In genomic region chr15:60187002-60187715, GRCm38 (mm10) we compare ENCODE assay signal across 16 mouse cellular contexts.
A peak's percentile ranks its signal among the peaks of the same experiment; 100 is the strongest.
DNase-seq lines count a peak whose midpoint lies in the region; TF ChIP-seq lines count a peak whose summit lies in the region.
"Had no signal": no experiment of that assay in that cellular context is flagged by ENCODE, and none has a peak within 500 bp of the region (broad histone marks: within the 10 kb centered on the region; RNA-seq: fewer than 3 reads in every experiment).

No protein-coding gene starts in this region.

- 67% methylated on average over 5 of the region's 5 CpGs for WGBS in thymus, adult 2 months
- WGBS in hindbrain, embryonic 10.5 days = 66% methylated on average over 5 of the region's 5 CpGs

- peak; percentile 6 for DNase-seq in thymus, postnatal 14 days
- no peak for DNase-seq in thymus, adult 2 months
- peak; percentile 57 to 69 for DNase-seq in CD8-positive naive resting alpha-beta T cell, adult 2 months (ENCODE audit: low read depth in 2 of 2, low spot score in 2 of 2)
- DNase-seq in fibroblast of lung, adult 2 months (ENCODE audit: low read depth) = peak; percentile 6
- peak; percentile 85 for DNase-seq in naive thymus-derived CD4-positive, alpha-beta T cell, adult 2 months (ENCODE audit: low read depth)
- no peak for DNase-seq in hindbrain, embryonic 10.5 days (ENCODE audit: low spot score)
- DNase-seq in heart, adult 11 months = no peak
- DNase-seq in layer of hippocampus, adult 9-11 months = no peak
- DNase-seq: adrenal gland, postnatal 10 days; cerebellum, adult 11 months; cerebellum, postnatal 36 days; retina, postnatal 1 day had no signal

- H3K4me3 ChIP-seq in thymus, adult 2 months (ENCODE audit: control insufficient read depth, insufficient read depth, low read length) = no peak overlapping the region
- no peak overlapping the region for H3K4me3 ChIP-seq in hindbrain, embryonic 10.5 days
- H3K4me3 ChIP-seq: heart, embryonic 15.5 days; intestine, embryonic 15.5 days; kidney, embryonic 15.5 days; midbrain, embryonic 13.5 days had no signal

- TF ChIP-seq POLR2A in thymus, adult 2 months (IDR thresholded peaks at IDR 0.05; ENCODE audit: control insufficient read depth, extremely low read depth, insufficient read depth, low read length, poor library complexity) = no peak

- no peaks in the 10 kb centered on the region for H3K36me3 ChIP-seq in thymus, adult 2 months (ENCODE audit: control insufficient read depth, insufficient read depth, low read length)
- H3K36me3 ChIP-seq in hindbrain, embryonic 10.5 days = no peaks in the 10 kb centered on the region
- H3K36me3 ChIP-seq: heart, embryonic 15.5 days; intestine, embryonic 15.5 days; kidney, embryonic 15.5 days; midbrain, embryonic 13.5 days had no signal

- no peaks in the 10 kb centered on the region for H3K4me1 ChIP-seq in thymus, adult 2 months (replicated peaks; ENCODE audit: control insufficient read depth, insufficient read depth, low read length)
- no peaks in the 10 kb centered on the region for H3K4me1 ChIP-seq in hindbrain, embryonic 10.5 days (replicated peaks)
- H3K4me1 ChIP-seq: heart, embryonic 15.5 days; intestine, embryonic 15.5 days; kidney, embryonic 15.5 days; midbrain, embryonic 13.5 days had no signal

- no peaks in the 10 kb centered on the region for H3K9me3 ChIP-seq in hindbrain, embryonic 10.5 days
- H3K9me3 ChIP-seq: heart, embryonic 15.5 days; intestine, embryonic 15.5 days; kidney, embryonic 15.5 days; midbrain, embryonic 13.5 days had no signal

- H3K27ac ChIP-seq in thymus, adult 2 months (ENCODE audit: control insufficient read depth, insufficient read depth, low read length) = no peak overlapping the region
- no peak overlapping the region for H3K27ac ChIP-seq in hindbrain, embryonic 10.5 days
- H3K27ac ChIP-seq: heart, embryonic 15.5 days; intestine, embryonic 15.5 days; kidney, embryonic 15.5 days; midbrain, embryonic 13.5 days had no signal

- no peak for TF ChIP-seq CTCF in thymus, adult 2 months (IDR thresholded peaks at IDR 0.05; ENCODE audit: borderline replicate concordance, control insufficient read depth, extremely low read depth, insufficient read depth, low read length, poor library complexity)

- no peaks in the 10 kb centered on the region for H3K27me3 ChIP-seq in thymus, adult 2 months (ENCODE audit: control insufficient read depth, insufficient read depth, low read length)
- no peaks in the 10 kb centered on the region for H3K27me3 ChIP-seq in hindbrain, embryonic 10.5 days (ENCODE audit: insufficient read depth, poor library complexity, severe bottlenecking)
- H3K27me3 ChIP-seq: heart, embryonic 15.5 days; intestine, embryonic 15.5 days; kidney, embryonic 15.5 days; midbrain, embryonic 13.5 days had no signal

Comparison
In these comparisons a context has a peak if more than half of its experiments do, and no peak if none do; other contexts are left out.
1. DNase-seq: peak in thymus, postnatal 14 days (single experiment), CD8-positive naive resting alpha-beta T cell, adult 2 months (2 of 2), fibroblast of lung, adult 2 months (single experiment) and naive thymus-derived CD4-positive, alpha-beta T cell, adult 2 months (single experiment); none in thymus, adult 2 months (single experiment), hindbrain, embryonic 10.5 days (single experiment), heart, adult 11 months (single experiment) and layer of hippocampus, adult 9-11 months (single experiment).